Mouse (Mus musculus) lung, postnatal 0 days (tissue): ENCODE measurements around the gene Rap1gds1. TPM values are rescaled to one million over a fixed set of nuclear protein-coding genes. Genes with fewer than 3 reads are reported as not detected.
A peak's percentile ranks its signal among the peaks of the same experiment; 100 is the strongest.

Experiments
- ATAC-seq: fragments of 200-750 bp; cut with Nextera tagmentation; 2 replicates; pipeline ENCODE4 v1.8.0; 2017; ENCODE audit warnings: moderate library complexity
- DNase-seq: peaks from one replicate; pipeline ENCODE4 v3.0.0-alpha.2; 2016; ENCODE audit warnings: low spot score
- H3K27ac ChIP-seq: fragments of 300-500 bp; sonication (generic); 2 replicates; pipeline ENCODE4 v1.5.1; 2014; ENCODE audit warnings: antibody characterized with exemption, mild to moderate bottlenecking, low read length, mixed read lengths
- H3K27me3 ChIP-seq: fragments of 300-500 bp; sonication (generic); replicated peaks from 2 replicates; pipeline ENCODE4 v1.6.1; 2014; ENCODE audit warnings: low read length, mixed read lengths; ENCODE audit not compliant: insufficient read depth
- H3K36me3 ChIP-seq: fragments of 300-500 bp; sonication (generic); 2 replicates; pipeline ENCODE4 v1.6.1; 2014; ENCODE audit warnings: low read length, mixed read lengths; ENCODE audit not compliant: insufficient read depth
- H3K4me1 ChIP-seq: fragments of 300-500 bp; sonication (generic); 2 replicates; pipeline ENCODE4 v1.6.1; 2014; ENCODE audit warnings: antibody characterized with exemption, low read depth, low read length, mixed read lengths; ENCODE audit not compliant: insufficient read depth
- H3K4me2 ChIP-seq: fragments of 300-500 bp; sonication (generic); replicated peaks from 2 replicates; pipeline ENCODE4 v1.6.1; 2014; ENCODE audit warnings: low read depth, mild to moderate bottlenecking, low read length, moderate library complexity, mixed read lengths
- H3K4me3 ChIP-seq: fragments of 300-500 bp; sonication (generic); 2 replicates; pipeline ENCODE4 v1.5.1; 2014; ENCODE audit warnings: low read depth, low read length
- H3K9ac ChIP-seq: fragments of 300-500 bp; sonication (generic); replicated peaks from 2 replicates; pipeline ENCODE4 v1.6.1; 2014; ENCODE audit warnings: low read depth, mild to moderate bottlenecking
- H3K9me3 ChIP-seq: fragments of 300-500 bp; sonication (generic); 2 replicates; pipeline ENCODE4 v1.6.1; 2016; ENCODE audit warnings: low read length, mixed read lengths
- CTCF ChIP-seq: IDR thresholded peaks from 2 replicates; pipeline ENCODE4 v1.5.1; 2016; ENCODE audit warnings: antibody characterized with exemption, mild to moderate bottlenecking
- EP300 ChIP-seq: IDR thresholded peaks from 2 replicates; pipeline ENCODE4 v1.6.1; 2016; ENCODE audit warnings: antibody characterized with exemption, mild to moderate bottlenecking, control low read depth
- WGBS: fragments of 180-500 bp; shearing (Covaris S2); extraction: QIAGEN DNeasy Blood & Tissue Kit; methylation state at CpG from one replicate; pipeline ENCODE4 v1.1.7; 2014; 5-methylcytosine and 5-hydroxymethylcytosine counted together
- polyA plus RNA-seq: library from polyadenylated mRNA; unstranded; fragments of >200 nt; fragmentation: Nextera tagmentation; extraction: Ambion mirVana; gene quantifications from 2 replicates; pipeline ENCODE4 v1.2.1, GENCODE M21; 2015

Rap1gds1 gene
- polyA plus RNA-seq, 1 experiment from 2014 or later = 31.4 TPM

- ATAC-seq = no peak
- no peak for TF ChIP-seq CTCF
- TF ChIP-seq EP300 = no peak
- no peak overlapping the region for H3K27ac ChIP-seq
- no peaks in the 10 kb centered on the region for H3K4me1 ChIP-seq
- WGBS = 55% methylated on average over 5 of the region's 5 CpGs
- no peak overlapping the region for H3K4me2 ChIP-seq
- no peak overlapping the region for H3K9ac ChIP-seq
- H3K36me3 ChIP-seq = no peaks in the 10 kb centered on the region
- no peaks in the 10 kb centered on the region for H3K9me3 ChIP-seq
- no peak overlapping the region for H3K4me3 ChIP-seq
- DNase-seq = no peak
- no peaks in the 10 kb centered on the region for H3K27me3 ChIP-seq
These were observed 9.0 kb upstream of the Rap1gds1 start for GRCm38 (mm10) chr3:139083778-139084539.

GRCm38 (mm10) chr3:139079831-139080230 lies 4.8 kb upstream of the Rap1gds1 start:
- ATAC-seq (no peak), DNase-seq (no peak)
- Histone ChIP-seq H3K9me3 (no peaks in the 10 kb centered on the region), H3K27me3 (no peaks in the 10 kb centered on the region), H3K36me3 (no peaks in the 10 kb centered on the region), H3K9ac (no peak overlapping the region), H3K4me1 (no peaks in the 10 kb centered on the region), H3K4me3 (no peak overlapping the region), H3K27ac (no peak overlapping the region), H3K4me2 (no peak overlapping the region)
- no peak for TF ChIP-seq EP300
- TF ChIP-seq CTCF = no peak
- 80% methylated on average over 6 of the region's 6 CpGs for WGBS

- TF ChIP-seq CTCF (peak; percentile 26), EP300 (no peak)
- 86% methylated on average over 3 of the region's 3 CpGs for WGBS
- Histone ChIP-seq H3K27ac (no peak overlapping the region), H3K4me3 (no peak overlapping the region), H3K4me1 (no peaks in the 10 kb centered on the region), H3K9ac (no peak overlapping the region), H3K36me3 (no peaks in the 10 kb centered on the region), H3K27me3 (no peaks in the 10 kb centered on the region), H3K9me3 (no peaks in the 10 kb centered on the region), H3K4me2 (no peak overlapping the region)
- DNase-seq = no peak
- ATAC-seq = no peak
These were observed 3.0 kb upstream of the Rap1gds1 start for GRCm38 (mm10) chr3:139078010-139078409.

GRCm38 (mm10) chr3:139076059-139076455 lies 1.1 kb upstream of the Rap1gds1 start:
- Histone ChIP-seq H3K4me1 (no peaks in the 10 kb centered on the region), H3K9me3 (no peaks in the 10 kb centered on the region), H3K27me3 (no peaks in the 10 kb centered on the region), H3K9ac (peak overlapping the region; percentile 23; the same call in 1 of the 2 replicates), H3K4me2 (peak overlapping the region; percentile 95), H3K36me3 (no peaks in the 10 kb centered on the region), H3K27ac (no peak overlapping the region), H3K4me3 (peak overlapping the region; percentile 57)
- TF ChIP-seq CTCF (0 out of 2 replicates have a peak, but pooled peaks have one; percentile 16), EP300 (no peak)
- ATAC-seq (no peak), DNase-seq (peak; percentile 28)
- 7% methylated on average over 7 of the region's 7 CpGs for WGBS

GRCm38 (mm10) chr3:139075333-139076058 lies 495 bp upstream of the Rap1gds1 start:
- peak; percentile 92 for DNase-seq
- peak overlapping the region; percentile 95 for H3K4me2 ChIP-seq

GRCm38 (mm10) chr3:139073801-139074483 lies 1.1 kb downstream of the Rap1gds1 start:
- peak overlapping the region; percentile 86 for H3K9ac ChIP-seq
- 1% methylated on average over 12 of the region's 12 CpGs for WGBS

More at GRCm38 (mm10) chr3:139075333-139076058, 495 bp upstream of the Rap1gds1 start:
- ATAC-seq = peak; percentile 97
- Histone ChIP-seq H3K4me1 (no peaks in the 10 kb centered on the region), H3K9ac (peak overlapping the region; percentile 23), H3K9me3 (no peaks in the 10 kb centered on the region), H3K36me3 (no peaks in the 10 kb centered on the region), H3K4me3 (peak overlapping the region; percentile 57), H3K27me3 (no peaks in the 10 kb centered on the region), H3K27ac (peak overlapping the region; percentile 83)
- 3% methylated on average over 45 of the region's 72 CpGs for WGBS
- peak; percentile 21; the same call in 1 of the 2 replicates for TF ChIP-seq CTCF
- TF ChIP-seq EP300 = no peak

More at GRCm38 (mm10) chr3:139073801-139074483, 1.1 kb downstream of the Rap1gds1 start:
- H3K4me3 ChIP-seq = peak overlapping the region; percentile 96
- TF ChIP-seq EP300 (no peak), CTCF (no peak)
- no peaks in the 10 kb centered on the region for H3K9me3 ChIP-seq
- ATAC-seq = no peak
- no peaks in the 10 kb centered on the region for H3K27me3 ChIP-seq
- peak overlapping the region; percentile 97 for H3K27ac ChIP-seq
- no peaks in the 10 kb centered on the region for H3K36me3 ChIP-seq
- peak overlapping the region; percentile 65 for H3K4me2 ChIP-seq
- peak; percentile 37 for DNase-seq
- no peaks in the 10 kb centered on the region for H3K4me1 ChIP-seq
